Mouse (Mus musculus) olfactory bulb, adult 2 months (tissue): ENCODE measurements around the gene Lrrc8e.

Source experiments
- CTCF ChIP-seq: fragments of 200-500 bp; IDR thresholded peaks from 2 replicates; pipeline ENCODE4 v1.5.1; 2012; ENCODE audit warnings: low read depth, mild to moderate bottlenecking, low read length, moderate library complexity; ENCODE audit not compliant: insufficient read depth
- POLR2A ChIP-seq: fragments of 200-500 bp; IDR thresholded peaks from 2 replicates; pipeline ENCODE4 v1.6.1; 2012; ENCODE audit warnings: mild to moderate bottlenecking, low read depth, low read length, moderate library complexity; ENCODE audit not compliant: insufficient read depth

- TF ChIP-seq CTCF: no peak
- no peak for TF ChIP-seq POLR2A
These were observed 38.0 kb upstream of the Lrrc8e start for GRCm38 (mm10) chr8:4188605-4189004.
